Mouse (Mus musculus): ENCODE results near the gene Gbp9.
"Not testable (repeated sequence)": the region's sequence is repeated elsewhere in the genome, so short reads cannot be mapped to it uniquely, and the experiment has no call there.

DNA sequence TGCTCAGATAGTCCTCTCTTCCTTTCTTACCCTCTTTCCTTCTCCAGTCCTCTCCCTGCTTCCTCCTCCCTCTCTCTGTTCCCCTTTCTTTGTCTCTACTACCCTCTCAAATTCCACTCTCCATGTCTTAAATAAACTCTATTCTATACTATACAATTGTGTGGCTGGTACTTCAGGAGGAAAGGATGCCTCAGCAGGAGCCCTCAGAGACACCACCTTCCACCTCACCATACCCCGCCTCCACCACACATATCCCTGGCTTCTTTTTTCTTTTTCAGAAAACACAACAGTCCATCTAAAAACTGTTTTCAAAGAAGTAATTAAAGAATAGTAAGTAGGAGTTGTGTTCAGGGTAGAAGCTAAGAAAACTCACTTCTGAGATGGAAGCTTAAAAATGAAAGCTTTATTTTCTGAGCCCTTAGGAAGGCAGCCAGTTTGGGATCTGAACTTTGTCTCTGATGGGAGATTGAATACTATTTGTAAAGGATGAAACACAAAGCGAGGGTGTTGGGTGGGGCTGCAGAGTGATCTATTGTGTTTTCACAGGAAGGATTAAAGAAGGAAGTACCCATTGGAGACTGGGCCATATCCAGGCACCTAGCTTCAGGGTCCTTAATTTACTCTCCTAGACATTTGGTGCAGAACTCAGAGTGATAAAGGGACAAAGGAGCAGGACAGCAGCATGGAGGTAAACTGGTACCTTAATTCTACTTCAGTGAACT, 911 bp upstream of the Gbp9 start:
- not testable (repeated sequence) for TF ChIP-seq CTCF (IDR thresholded peaks at IDR 0.05; ENCODE audit: low read depth, low read length); POLR2A (IDR thresholded peaks at IDR 0.05; ENCODE audit: extremely low read depth, insufficient read depth, low read length)
